Mouse (Mus musculus): ENCODE data around the gene Necab3. TPM values are rescaled to one million over a fixed set of nuclear protein-coding genes. Genes with fewer than 3 reads are reported as not detected.

Necab3 gene
- polyA plus RNA-seq, 1 experiment: 0.46 TPM

- H3K36me3 ChIP-seq (ENCODE audit: control insufficient read depth, insufficient read depth): peaks cover 17% of the 10 kb centered on the region
- TF ChIP-seq MYOG (IDR thresholded peaks at IDR 0.05; ENCODE audit: control insufficient read depth, extremely low read depth, insufficient read length) (no peak), CTCF (IDR thresholded peaks at IDR 0.05; ENCODE audit: control insufficient read depth, insufficient read depth, insufficient read length) (no peak), CEBPB (IDR thresholded peaks at IDR 0.05; ENCODE audit: low read depth) (no peak), MYOD1 (IDR thresholded peaks at IDR 0.05; ENCODE audit: control insufficient read depth, insufficient read length, low read depth) (no peak), USF1 (IDR thresholded peaks at IDR 0.05; ENCODE audit: low read depth) (no peak), MAX (IDR thresholded peaks at IDR 0.05) (no peak), FOSL1 (IDR thresholded peaks at IDR 0.05; ENCODE audit: insufficient read depth, low read length, poor library complexity, severe bottlenecking) (no peak)
These were observed 19.0 kb downstream of the Necab3 start for GRCm38 (mm10) chr2:154539720-154540119.

GRCm38 (mm10) chr2:154538710-154539109 lies 20.0 kb downstream of the Necab3 start:
- H3K79me2 ChIP-seq (ENCODE audit: control insufficient read depth, insufficient read depth): no peaks in the 10 kb centered on the region
- H3K27me3 ChIP-seq (ENCODE audit: control insufficient read depth, insufficient read depth, insufficient read length): no peaks in the 10 kb centered on the region
- peaks cover 20% of the 10 kb centered on the region for H3K36me3 ChIP-seq (ENCODE audit: control insufficient read depth, insufficient read depth)
- H3K4me3 ChIP-seq (ENCODE audit: insufficient read depth, poor library complexity, severe bottlenecking): no peak overlapping the region
- no peak overlapping the region for H3ac ChIP-seq (ENCODE audit: control insufficient read depth, insufficient read length, low read depth)
- no peak for TF ChIP-seq FOSL1 (IDR thresholded peaks at IDR 0.05; ENCODE audit: insufficient read depth, low read length, poor library complexity, severe bottlenecking)
- no peak for TF ChIP-seq CTCF (IDR thresholded peaks at IDR 0.05; ENCODE audit: control insufficient read depth, insufficient read depth, insufficient read length)
- no peak for TF ChIP-seq USF1 (IDR thresholded peaks at IDR 0.05; ENCODE audit: low read depth)
- TF ChIP-seq MYOG (IDR thresholded peaks at IDR 0.05; ENCODE audit: control insufficient read depth, extremely low read depth, insufficient read length): no peak
- no peak for TF ChIP-seq CEBPB (IDR thresholded peaks at IDR 0.05; ENCODE audit: low read depth)
- no peak for TF ChIP-seq MAX (IDR thresholded peaks at IDR 0.05)
- TF ChIP-seq MYOD1 (IDR thresholded peaks at IDR 0.05; ENCODE audit: control insufficient read depth, insufficient read length, low read depth): no peak
- no peaks in the 10 kb centered on the region for H3K79me3 ChIP-seq (ENCODE audit: low read depth)

More at GRCm38 (mm10) chr2:154539720-154540119, 19.0 kb downstream of the Necab3 start:
- Histone ChIP-seq H3K27me3 (ENCODE audit: control insufficient read depth, insufficient read depth, insufficient read length) (no peaks in the 10 kb centered on the region), H3ac (ENCODE audit: control insufficient read depth, insufficient read length, low read depth) (no peak overlapping the region), H3K79me2 (ENCODE audit: control insufficient read depth, insufficient read depth) (no peaks in the 10 kb centered on the region), H3K4me3 (ENCODE audit: insufficient read depth, poor library complexity, severe bottlenecking) (no peak overlapping the region), H3K79me3 (ENCODE audit: low read depth) (no peaks in the 10 kb centered on the region)

- Histone ChIP-seq H3K4me3 (ENCODE audit: insufficient read depth, poor library complexity, severe bottlenecking) (no peak overlapping the region), H3K79me3 (ENCODE audit: low read depth) (no peaks in the 10 kb centered on the region), H3ac (ENCODE audit: control insufficient read depth, insufficient read length, low read depth) (no peak overlapping the region), H3K79me2 (ENCODE audit: control insufficient read depth, insufficient read depth) (no peaks in the 10 kb centered on the region), H3K27me3 (ENCODE audit: control insufficient read depth, insufficient read depth, insufficient read length) (no peaks in the 10 kb centered on the region), H3K36me3 (ENCODE audit: control insufficient read depth, insufficient read depth) (peaks cover 21% of the 10 kb centered on the region)
- no peak for TF ChIP-seq MYOG (IDR thresholded peaks at IDR 0.05; ENCODE audit: control insufficient read depth, extremely low read depth, insufficient read length)
- no peak for TF ChIP-seq MYOD1 (IDR thresholded peaks at IDR 0.05; ENCODE audit: control insufficient read depth, insufficient read length, low read depth)
- no peak for TF ChIP-seq CEBPB (IDR thresholded peaks at IDR 0.05; ENCODE audit: low read depth)
- no peak for TF ChIP-seq FOSL1 (IDR thresholded peaks at IDR 0.05; ENCODE audit: insufficient read depth, low read length, poor library complexity, severe bottlenecking)
- no peak for TF ChIP-seq USF1 (IDR thresholded peaks at IDR 0.05; ENCODE audit: low read depth)
- TF ChIP-seq MAX (IDR thresholded peaks at IDR 0.05): no peak
- no peak for TF ChIP-seq CTCF (IDR thresholded peaks at IDR 0.05; ENCODE audit: control insufficient read depth, insufficient read depth, insufficient read length)
These were observed 20.4 kb downstream of the Necab3 start for GRCm38 (mm10) chr2:154538310-154538709.

- Histone ChIP-seq H3ac (ENCODE audit: control insufficient read depth, insufficient read length, low read depth) (no peak overlapping the region), H3K79me2 (ENCODE audit: control insufficient read depth, insufficient read depth) (no peaks in the 10 kb centered on the region), H3K79me3 (ENCODE audit: low read depth) (no peaks in the 10 kb centered on the region), H3K36me3 (ENCODE audit: control insufficient read depth, insufficient read depth) (peaks cover 51% of the 10 kb centered on the region), H3K27me3 (ENCODE audit: control insufficient read depth, insufficient read depth, insufficient read length) (no peaks in the 10 kb centered on the region), H3K4me3 (ENCODE audit: insufficient read depth, poor library complexity, severe bottlenecking) (no peak overlapping the region)
- no peak for TF ChIP-seq MYOD1 (IDR thresholded peaks at IDR 0.05; ENCODE audit: control insufficient read depth, insufficient read length, low read depth)
- TF ChIP-seq FOSL1 (IDR thresholded peaks at IDR 0.05; ENCODE audit: insufficient read depth, low read length, poor library complexity, severe bottlenecking): no peak
- TF ChIP-seq USF1 (IDR thresholded peaks at IDR 0.05; ENCODE audit: low read depth): no peak
- TF ChIP-seq MAX (IDR thresholded peaks at IDR 0.05): no peak
- TF ChIP-seq CTCF (IDR thresholded peaks at IDR 0.05; ENCODE audit: control insufficient read depth, insufficient read depth, insufficient read length): no peak
- no peak for TF ChIP-seq CEBPB (IDR thresholded peaks at IDR 0.05; ENCODE audit: low read depth)
- TF ChIP-seq MYOG (IDR thresholded peaks at IDR 0.05; ENCODE audit: control insufficient read depth, extremely low read depth, insufficient read length): no peak
These were observed 23.9 kb downstream of the Necab3 start for GRCm38 (mm10) chr2:154534704-154535270.

- H3K36me3 ChIP-seq (ENCODE audit: control insufficient read depth, insufficient read depth): peaks cover 61% of the 10 kb centered on the region
- no peaks in the 10 kb centered on the region for H3K79me3 ChIP-seq (ENCODE audit: low read depth)
- H3K79me2 ChIP-seq (ENCODE audit: control insufficient read depth, insufficient read depth): no peaks in the 10 kb centered on the region
- H3ac ChIP-seq (ENCODE audit: control insufficient read depth, insufficient read length, low read depth): no peak overlapping the region
- H3K27me3 ChIP-seq (ENCODE audit: control insufficient read depth, insufficient read depth, insufficient read length): no peaks in the 10 kb centered on the region
- no peak overlapping the region for H3K4me3 ChIP-seq (ENCODE audit: insufficient read depth, poor library complexity, severe bottlenecking)
- TF ChIP-seq FOSL1 (IDR thresholded peaks at IDR 0.05; ENCODE audit: insufficient read depth, low read length, poor library complexity, severe bottlenecking) (no peak), MYOG (IDR thresholded peaks at IDR 0.05; ENCODE audit: control insufficient read depth, extremely low read depth, insufficient read length) (no peak), CEBPB (IDR thresholded peaks at IDR 0.05; ENCODE audit: low read depth) (no peak), MYOD1 (IDR thresholded peaks at IDR 0.05; ENCODE audit: control insufficient read depth, insufficient read length, low read depth) (no peak), USF1 (IDR thresholded peaks at IDR 0.05; ENCODE audit: low read depth) (no peak), CTCF (IDR thresholded peaks at IDR 0.05; ENCODE audit: control insufficient read depth, insufficient read depth, insufficient read length) (no peak), MAX (IDR thresholded peaks at IDR 0.05) (no peak)
These were observed 25.8 kb downstream of the Necab3 start for GRCm38 (mm10) chr2:154532888-154533287.

All from C2C12 (cell line).